Mouse (Mus musculus) megakaryocyte-erythroid progenitor cell, adult 5 weeks (primary cell): ENCODE results near the gene Arhgef2. TPM values are rescaled to one million over a fixed set of nuclear protein-coding genes. Genes with fewer than 3 reads are reported as not detected.

Experiments used
- polyA plus RNA-seq: library from polyadenylated mRNA; stranded (reverse); fragments of >175 nt; gene quantifications from 2 replicates; pipeline ENCODE4 v1.2.3, GENCODE M21; 2012

Gene Arhgef2
- polyA plus RNA-seq = 425 and 439 TPM in 2 replicates

GRCm38 (mm10) chr3:88605666-88606065 lies at the start of gene Arhgef2:
Gene Arhgef2, plus strand, starts transcription at chr3:88605966.

GRCm38 (mm10) chr3:88575540-88575939 lies 30.2 kb upstream of the Arhgef2 start, which contains the start of gene Ssr2:
Gene Ssr2, plus strand, starts transcription at chr3:88575876.

GRCm38 (mm10) chr3:88652846-88653515 lies 47.2 kb downstream of the Arhgef2 start, which contains the start of gene Rxfp4:
Gene Rxfp4, minus strand, starts transcription at chr3:88653142.

GRCm38 (mm10) chr3:88684980-88685941 lies 79.5 kb downstream of the Arhgef2 start, which contains the start of gene Khdc4:
Gene Khdc4, plus strand, starts transcription at chr3:88685803.

Other genes with a start within 250 kb of the Arhgef2 start
- 0.06 TPM in 1 of 2 replicates, not detected in the other for gene Paqr6, start 241.4 kb upstream of the Arhgef2 start, polyA plus RNA-seq
- not detected in 2 replicates for gene Bglap3, start 233.2 kb upstream of the Arhgef2 start, polyA plus RNA-seq
- gene Bglap2, start 227.3 kb upstream of the Arhgef2 start, polyA plus RNA-seq = not detected in 2 replicates
- gene Bglap, start 221.5 kb upstream of the Arhgef2 start, polyA plus RNA-seq = not detected in 2 replicates
- 203 and 221 TPM in 2 replicates for gene Pmf1, start 195.6 kb upstream of the Arhgef2 start, polyA plus RNA-seq
- 8.2 and 8.3 TPM in 2 replicates for gene Slc25a44, start 180.8 kb upstream of the Arhgef2 start, polyA plus RNA-seq
- 60.3 and 109 TPM in 2 replicates for gene Sema4a, start 144.8 kb upstream of the Arhgef2 start, polyA plus RNA-seq
- gene Lmna, start 96.0 kb upstream of the Arhgef2 start, polyA plus RNA-seq = 80.9 and 128 TPM in 2 replicates
- 8.8 and 16.2 TPM in 2 replicates for gene Mex3a, start 73.6 kb upstream of the Arhgef2 start, polyA plus RNA-seq
- gene Rab25, start 57.7 kb upstream of the Arhgef2 start, polyA plus RNA-seq = 0.24 and 0.69 TPM in 2 replicates
- 121 and 149 TPM in 2 replicates for gene Lamtor2, start 52.9 kb upstream of the Arhgef2 start, polyA plus RNA-seq
- 74.0 and 78.9 TPM in 2 replicates for gene Ubqln4, start 52.2 kb upstream of the Arhgef2 start, polyA plus RNA-seq
- 298 and 364 TPM in 2 replicates for gene Ssr2, start 30.1 kb upstream of the Arhgef2 start, polyA plus RNA-seq
- not detected in 2 replicates for gene Rxfp4, start 47.2 kb downstream of the Arhgef2 start, polyA plus RNA-seq
- gene Khdc4, start 79.8 kb downstream of the Arhgef2 start, polyA plus RNA-seq = 14.9 and 17.2 TPM in 2 replicates
- gene Rit1, start 110.9 kb downstream of the Arhgef2 start, polyA plus RNA-seq = 13.4 and 15.4 TPM in 2 replicates
- gene Syt11, start 169.2 kb downstream of the Arhgef2 start, polyA plus RNA-seq = 0.49 and 0.78 TPM in 2 replicates
- gene Gon4l, start 229.3 kb downstream of the Arhgef2 start, polyA plus RNA-seq = 11.9 and 18.4 TPM in 2 replicates